Mouse (Mus musculus) hindbrain, embryonic 13.5 days (tissue): ENCODE measurements at regions not wholly inside any gene's neighbourhood (a gene's known extent, or its start where the extent isn't known, plus 50 kb on each side); places are given as distances from the start of the nearest gene placed in this dataset.
A peak's percentile ranks its signal among the peaks of the same experiment; 100 is the strongest.
"Not testable (repeated sequence)": the region's sequence is repeated elsewhere in the genome, so short reads cannot be mapped to it uniquely, and the experiment has no call there.

Experiments used
- ATAC-seq: fragments of 200-750 bp; cut with Nextera tagmentation; 2 replicates; pipeline ENCODE4 v1.8.0; 2017; ENCODE audit warnings: moderate TSS enrichment; ENCODE audit not compliant: low FRiP score
- H3K27ac ChIP-seq: fragments of 300-500 bp; sonication (generic); 2 replicates; pipeline ENCODE4 v1.5.1; 2015; ENCODE audit warnings: inconsistent platforms, mild to moderate bottlenecking, moderate library complexity
- H3K27me3 ChIP-seq: fragments of 300-500 bp; sonication (generic); 2 replicates; pipeline ENCODE4 v1.6.1; 2015; ENCODE audit warnings: mild to moderate bottlenecking, inconsistent platforms
- H3K36me3 ChIP-seq: fragments of 300-500 bp; sonication (generic); 2 replicates; pipeline ENCODE4 v1.6.1; 2015; ENCODE audit warnings: mild to moderate bottlenecking, inconsistent platforms
- H3K4me1 ChIP-seq: fragments of 300-500 bp; sonication (generic); replicated peaks from 2 replicates; pipeline ENCODE4 v1.6.1; 2015; ENCODE audit warnings: inconsistent platforms
- H3K4me2 ChIP-seq: fragments of 300-500 bp; sonication (generic); 2 replicates; pipeline ENCODE4 v1.6.1; 2015; ENCODE audit warnings: inconsistent platforms, mild to moderate bottlenecking, moderate library complexity
- H3K4me3 ChIP-seq: fragments of 300-500 bp; sonication (generic); 2 replicates; pipeline ENCODE4 v1.5.1; 2015; ENCODE audit warnings: mild to moderate bottlenecking, inconsistent platforms
- H3K9ac ChIP-seq: fragments of 300-500 bp; sonication (generic); 2 replicates; pipeline ENCODE4 v1.6.1; 2015; ENCODE audit warnings: mild to moderate bottlenecking, inconsistent platforms
- H3K9me3 ChIP-seq: fragments of 300-500 bp; sonication (generic); 2 replicates; pipeline ENCODE4 v1.6.1; 2016; ENCODE audit warnings: inconsistent platforms
- WGBS: fragments of 180-500 bp; shearing (Covaris S2); methylation state at CpG from one replicate; pipeline ENCODE4 v1.1.7; 2015; 5-methylcytosine and 5-hydroxymethylcytosine counted together

DNA sequence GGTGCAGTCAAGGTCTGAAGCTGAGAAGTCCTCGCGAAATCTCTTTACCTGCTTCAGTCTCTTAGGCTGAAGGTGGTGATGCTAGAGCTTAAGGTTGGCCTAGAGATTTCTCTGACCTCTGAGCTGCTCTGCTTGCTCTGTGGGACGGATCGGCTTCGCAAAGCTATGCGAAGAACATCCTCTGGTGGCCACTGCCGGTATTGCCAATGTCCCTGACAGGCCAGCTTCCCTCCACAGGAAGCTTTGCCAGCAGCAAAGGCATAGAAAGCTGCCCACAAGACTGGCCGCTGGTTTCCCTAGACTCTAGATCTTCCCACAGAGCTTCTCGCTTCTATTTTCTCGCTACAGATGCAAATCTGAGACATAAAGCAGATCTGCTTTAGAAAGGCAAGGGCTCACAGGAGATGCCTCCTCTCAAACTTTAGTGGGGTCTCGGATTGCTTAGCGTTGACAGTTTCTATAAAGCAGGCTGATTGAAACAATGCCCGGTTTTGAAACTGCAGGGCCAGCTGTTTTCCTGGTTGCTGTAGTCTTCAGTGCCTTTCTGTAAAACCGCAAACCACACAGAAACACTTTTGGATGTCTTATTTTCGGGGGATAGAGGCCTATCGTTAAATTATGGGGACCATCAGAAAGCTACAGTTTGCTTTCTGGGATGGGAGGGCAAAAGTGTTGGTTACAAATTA, 153.7 kb downstream of the Car8 start:
- peak; percentile 89 for ATAC-seq
- peak overlapping the region; percentile 19; the same call in 1 of the 2 replicates for H3K4me2 ChIP-seq
- no peaks in the 10 kb centered on the region for H3K36me3 ChIP-seq
- H3K9me3 ChIP-seq = no peaks in the 10 kb centered on the region
- H3K4me1 ChIP-seq = peaks cover 5% of the 10 kb centered on the region; the same call in 1 of the 2 replicates
- H3K27me3 ChIP-seq = no peaks in the 10 kb centered on the region
- H3K9ac ChIP-seq = no peak overlapping the region
- WGBS = 34% methylated on average over 16 of the region's 16 CpGs
- no peak overlapping the region for H3K4me3 ChIP-seq
- no peak overlapping the region for H3K27ac ChIP-seq

DNA sequence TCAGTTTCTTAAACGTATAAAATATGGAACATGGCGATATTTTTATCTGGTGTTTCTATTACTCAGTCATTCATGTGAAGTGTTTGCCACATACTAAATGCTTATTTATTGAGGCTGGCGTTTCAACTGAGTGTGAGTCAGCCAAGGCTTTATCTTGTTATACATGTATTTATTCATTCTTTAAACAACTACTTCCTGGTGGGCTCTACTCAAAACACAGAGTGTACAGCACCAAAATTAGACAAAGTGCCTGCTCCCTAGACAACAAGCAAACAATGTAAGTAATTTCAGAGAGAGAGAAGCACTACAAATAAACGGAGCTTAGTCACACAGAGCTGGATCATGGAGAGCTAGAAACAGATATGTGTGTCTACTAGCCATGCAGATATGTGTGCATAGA, 159.5 kb downstream of the Car8 start:
- no peak overlapping the region for H3K4me2 ChIP-seq
- no peak for ATAC-seq
- H3K27ac ChIP-seq = no peak overlapping the region
- H3K4me3 ChIP-seq = no peak overlapping the region
- H3K36me3 ChIP-seq = no peaks in the 10 kb centered on the region
- WGBS = 58% methylated on average over 4 of the region's 4 CpGs
- H3K27me3 ChIP-seq = no peaks in the 10 kb centered on the region
- H3K4me1 ChIP-seq = no peaks in the 10 kb centered on the region
- no peaks in the 10 kb centered on the region for H3K9me3 ChIP-seq
- H3K9ac ChIP-seq = no peak overlapping the region

DNA sequence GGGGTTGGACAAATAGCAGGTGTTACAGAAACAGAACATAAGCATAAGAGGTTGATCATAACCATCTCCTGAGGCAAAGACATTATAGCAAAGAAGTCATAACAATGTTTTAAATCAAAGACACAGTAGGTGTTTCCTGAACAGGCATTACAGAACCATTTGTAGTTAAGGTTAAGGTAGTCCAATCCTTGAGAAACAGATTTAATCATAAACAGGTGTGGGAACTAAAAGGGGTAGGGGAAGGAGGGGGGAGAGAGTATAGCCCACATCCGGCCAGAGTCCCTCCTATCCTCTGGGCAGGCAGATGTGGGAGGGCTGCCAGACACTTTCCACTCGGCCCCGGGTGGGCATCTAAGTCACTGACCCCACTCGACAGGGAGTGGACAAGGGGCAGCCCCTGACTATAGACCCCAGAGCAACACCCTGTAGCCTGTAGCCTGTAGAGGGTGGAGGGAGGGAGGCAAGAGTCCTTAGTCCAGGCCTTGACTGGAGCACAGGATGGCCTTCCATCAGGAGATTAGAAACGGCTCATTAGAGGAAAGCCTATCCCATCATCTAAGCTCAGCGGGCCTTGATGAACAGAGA, 165.8 kb downstream of the Car8 start:
- Histone ChIP-seq H3K4me3 (no peak overlapping the region), H3K36me3 (no peaks in the 10 kb centered on the region), H3K9me3 (no peaks in the 10 kb centered on the region), H3K4me2 (no peak overlapping the region), H3K27ac (no peak overlapping the region), H3K9ac (no peak overlapping the region), H3K27me3 (no peaks in the 10 kb centered on the region), H3K4me1 (no peaks in the 10 kb centered on the region)
- WGBS = 81% methylated on average over 6 of the region's 6 CpGs
- no peak for ATAC-seq

DNA sequence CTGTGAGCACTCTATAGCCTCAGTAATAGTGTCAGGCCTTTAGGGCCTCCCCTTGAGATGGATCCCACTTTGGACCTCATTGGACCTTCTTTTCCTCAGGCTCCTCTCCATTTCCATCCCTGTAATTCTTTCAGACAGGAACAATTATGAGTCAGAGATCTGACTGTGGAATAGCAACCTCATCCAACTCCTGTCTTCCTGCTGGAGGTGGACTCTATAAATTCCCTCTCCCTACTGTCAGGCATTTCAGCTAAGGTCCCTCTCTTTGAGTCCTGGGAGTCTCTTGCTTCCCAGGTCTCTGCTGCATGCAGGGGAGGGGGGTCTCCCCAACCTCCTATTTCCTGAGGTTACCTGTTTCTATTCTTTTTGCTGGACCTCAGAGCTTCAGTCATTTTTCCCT, 168.1 kb downstream of the Car8 start:
- not testable (repeated sequence) for H3K9me3 ChIP-seq, H3K36me3 ChIP-seq, H3K4me2 ChIP-seq, H3K4me3 ChIP-seq, H3K27ac ChIP-seq, H3K9ac ChIP-seq, H3K4me1 ChIP-seq, ATAC-seq, H3K27me3 ChIP-seq

DNA sequence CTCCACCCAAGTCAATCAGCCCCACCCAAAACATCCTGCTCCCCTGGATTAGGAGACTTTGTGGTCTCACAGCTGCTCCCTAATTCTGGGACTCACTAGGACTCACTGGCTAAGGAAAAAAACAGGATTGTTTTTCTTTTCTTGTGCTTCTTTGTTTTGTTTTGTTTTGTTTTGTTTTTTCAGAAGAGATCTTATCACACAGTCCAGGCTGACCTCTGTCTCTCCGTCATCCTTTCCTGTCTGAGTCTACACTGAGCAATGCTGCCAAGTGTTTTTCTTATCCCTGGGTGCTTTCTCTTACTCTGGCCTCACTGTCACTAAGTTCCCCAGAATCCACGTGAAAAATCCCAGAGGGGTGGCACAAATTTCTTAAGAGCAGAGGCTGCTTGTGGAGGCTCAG, 170.8 kb downstream of the Car8 start:
- no peak overlapping the region for H3K4me3 ChIP-seq
- no peaks in the 10 kb centered on the region for H3K36me3 ChIP-seq
- 55% methylated on average over 2 of the region's 2 CpGs for WGBS
- H3K4me1 ChIP-seq = no peaks in the 10 kb centered on the region
- no peaks in the 10 kb centered on the region for H3K9me3 ChIP-seq
- no peak overlapping the region for H3K9ac ChIP-seq
- no peaks in the 10 kb centered on the region for H3K27me3 ChIP-seq
- no peak for ATAC-seq
- H3K27ac ChIP-seq = no peak overlapping the region
- no peak overlapping the region for H3K4me2 ChIP-seq

DNA sequence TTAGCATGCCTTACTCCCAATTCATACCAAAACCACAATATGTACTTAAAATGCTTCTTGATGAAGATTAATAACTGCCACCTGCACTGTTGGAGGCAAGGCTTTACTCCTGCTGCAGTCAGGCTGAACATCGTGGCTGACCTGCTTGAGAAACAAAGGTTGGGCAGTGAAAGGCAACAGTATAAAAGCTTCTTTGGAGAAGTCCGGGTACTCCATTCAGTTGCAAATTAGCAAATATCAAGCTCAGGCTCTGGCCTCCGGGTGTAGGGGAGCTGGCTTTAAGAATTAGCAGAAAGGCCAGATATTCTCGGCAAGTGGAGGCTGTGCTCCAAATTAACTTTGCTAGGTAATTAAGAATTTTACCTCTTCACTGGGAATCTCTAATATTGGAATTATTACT, 197.1 kb downstream of the Car8 start:
- Histone ChIP-seq H3K27ac (no peak overlapping the region), H3K36me3 (no peaks in the 10 kb centered on the region), H3K9ac (no peak overlapping the region), H3K9me3 (peaks cover 11% of the 10 kb centered on the region; the same call in 1 of the 2 replicates), H3K4me2 (no peak overlapping the region), H3K4me1 (no peaks in the 10 kb centered on the region), H3K27me3 (no peaks in the 10 kb centered on the region), H3K4me3 (no peak overlapping the region)
- ATAC-seq = no peak
- WGBS = 21% methylated on average over 4 of the region's 4 CpGs

DNA sequence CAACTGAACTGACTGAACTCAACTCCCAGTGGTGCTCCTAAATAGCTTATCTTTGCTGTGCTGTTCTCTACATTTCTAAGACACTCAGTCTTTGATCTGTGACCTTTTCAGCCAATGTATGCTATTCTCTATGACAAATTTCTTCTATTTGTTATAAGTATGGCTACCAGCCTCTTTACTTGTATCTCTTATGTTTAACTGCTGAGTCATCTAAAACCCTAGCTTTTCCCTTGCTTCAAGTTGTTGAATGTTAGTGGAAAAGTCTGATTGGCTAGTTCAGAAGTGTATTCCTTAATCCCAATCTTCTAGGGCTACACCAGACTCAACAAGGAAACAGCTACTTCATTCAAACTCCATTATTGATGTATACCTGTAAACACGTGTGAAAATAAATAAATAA, 201.0 kb downstream of the Car8 start:
- no peak overlapping the region for H3K4me3 ChIP-seq
- peaks cover 11% of the 10 kb centered on the region; the same call in 1 of the 2 replicates for H3K9me3 ChIP-seq
- no peaks in the 10 kb centered on the region for H3K36me3 ChIP-seq
- H3K27ac ChIP-seq = no peak overlapping the region
- no peaks in the 10 kb centered on the region for H3K27me3 ChIP-seq
- WGBS = 98% methylated on average over 1 of the region's 1 CpGs
- no peak for ATAC-seq
- no peak overlapping the region for H3K9ac ChIP-seq
- no peaks in the 10 kb centered on the region for H3K4me1 ChIP-seq
- no peak overlapping the region for H3K4me2 ChIP-seq

DNA sequence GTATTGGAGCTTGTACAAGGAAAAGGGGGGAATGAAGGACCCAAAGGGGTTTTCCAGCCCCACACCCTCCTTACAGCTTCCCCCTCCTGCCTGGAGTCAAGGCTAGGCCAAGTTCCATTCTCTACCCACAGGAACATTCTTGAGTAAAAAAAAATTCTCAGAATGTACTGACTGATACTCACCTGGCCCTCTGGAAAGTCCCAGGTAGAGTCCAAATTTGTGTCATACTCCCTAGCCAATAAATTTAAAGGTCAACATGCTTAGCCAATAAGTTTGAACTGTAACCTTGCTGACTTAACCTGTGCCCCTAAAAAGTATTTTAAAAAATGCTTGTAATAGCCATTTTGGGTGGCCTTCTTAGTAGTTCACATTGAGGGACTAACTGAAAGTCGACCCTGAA, 205.4 kb downstream of the Car8 start:
- ATAC-seq, H3K4me2 ChIP-seq, H3K27me3 ChIP-seq, H3K4me1 ChIP-seq, H3K9ac ChIP-seq, H3K27ac ChIP-seq, H3K9me3 ChIP-seq, H3K36me3 ChIP-seq, H3K4me3 ChIP-seq: not testable (repeated sequence)
- WGBS = 74% methylated on average over 1 of the region's 1 CpGs

DNA sequence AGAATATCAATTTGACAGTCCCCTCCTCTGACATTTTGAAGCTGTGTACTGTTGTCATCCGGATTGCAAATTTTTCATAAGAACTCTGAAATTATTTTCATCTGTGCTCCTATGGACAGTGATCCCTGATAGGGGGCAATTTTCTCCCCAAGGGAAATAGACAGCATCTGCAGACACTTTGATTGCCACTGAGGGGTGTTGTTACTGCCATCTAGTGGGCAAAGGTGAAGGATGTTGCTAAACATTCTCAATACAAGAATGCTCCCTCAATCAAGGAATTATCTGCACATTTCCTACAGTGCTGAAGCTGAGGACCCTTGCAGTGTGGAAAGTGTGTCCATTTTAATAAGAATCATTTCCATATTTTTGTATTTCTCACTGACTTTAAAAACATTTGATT, 233.7 kb downstream of the Car8 start:
- Histone ChIP-seq H3K4me2 (no peak overlapping the region), H3K9me3 (no peaks in the 10 kb centered on the region; the same call in 1 of the 2 replicates), H3K9ac (no peak overlapping the region), H3K27ac (no peak overlapping the region), H3K4me3 (no peak overlapping the region), H3K27me3 (no peaks in the 10 kb centered on the region), H3K4me1 (no peaks in the 10 kb centered on the region), H3K36me3 (no peaks in the 10 kb centered on the region)
- ATAC-seq = no peak
- 20% methylated on average over 1 of the region's 1 CpGs for WGBS

DNA sequence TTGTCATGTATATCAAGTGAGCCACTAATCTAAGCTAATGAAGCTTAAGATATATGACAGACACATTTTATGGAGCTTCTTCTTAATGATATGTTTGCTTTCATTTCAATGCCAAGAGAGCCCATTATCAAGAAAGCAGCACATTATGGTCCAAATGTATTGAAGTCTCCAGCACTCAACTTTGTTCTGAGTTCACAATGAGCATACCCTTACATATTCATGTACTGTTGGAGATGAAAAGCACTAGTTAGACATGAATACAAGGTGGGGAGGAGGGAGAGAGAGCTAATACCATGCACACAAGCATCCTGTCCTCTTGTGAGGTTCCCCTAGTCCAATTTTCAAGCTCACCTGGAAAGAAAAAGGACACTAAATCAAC, 241.3 kb downstream of the Car8 start:
- no peak overlapping the region for H3K4me3 ChIP-seq

DNA sequence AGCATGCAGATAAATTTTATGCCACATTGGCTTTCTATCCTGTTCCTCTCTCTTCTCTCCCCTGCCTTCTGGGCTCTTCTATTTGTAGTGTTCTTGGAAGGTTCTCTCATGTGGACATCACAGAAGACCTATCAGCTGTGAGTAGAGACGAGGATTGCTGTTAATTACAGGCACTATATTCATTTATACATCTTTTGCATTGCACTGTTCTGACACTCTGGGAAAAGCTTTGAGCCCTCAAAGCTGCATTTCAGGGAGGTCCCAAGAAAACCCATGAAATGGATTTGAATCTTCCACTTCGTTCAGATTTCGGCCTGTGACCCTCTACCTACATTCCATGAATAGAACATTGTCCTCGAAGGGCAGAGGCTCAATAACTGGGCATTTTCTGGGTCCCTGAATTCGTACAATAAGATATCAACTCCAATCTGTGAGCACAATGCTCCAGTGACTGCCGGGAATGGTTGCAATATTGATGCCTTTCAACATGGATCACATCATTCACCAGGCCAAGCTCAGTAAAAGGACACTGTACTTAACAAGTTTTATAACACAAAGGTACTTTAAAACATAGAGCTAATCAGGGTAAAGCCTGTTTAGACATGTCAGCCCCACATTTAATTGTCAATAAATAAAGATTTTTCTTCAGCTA, 241.8 kb downstream of the Car8 start:
- H3K27ac ChIP-seq = no peak overlapping the region
- no peak for ATAC-seq

More for the DNA sequence above, 241.3 kb downstream of the Car8 start:
- no peak overlapping the region for H3K27ac ChIP-seq
- H3K36me3 ChIP-seq = no peaks in the 10 kb centered on the region
- no peak overlapping the region for H3K4me2 ChIP-seq
- H3K4me1 ChIP-seq = peaks cover 5% of the 10 kb centered on the region; the same call in 1 of the 2 replicates
- no peaks in the 10 kb centered on the region for H3K9me3 ChIP-seq
- ATAC-seq = no peak
- no peak overlapping the region for H3K9ac ChIP-seq
- H3K27me3 ChIP-seq = no peaks in the 10 kb centered on the region

DNA sequence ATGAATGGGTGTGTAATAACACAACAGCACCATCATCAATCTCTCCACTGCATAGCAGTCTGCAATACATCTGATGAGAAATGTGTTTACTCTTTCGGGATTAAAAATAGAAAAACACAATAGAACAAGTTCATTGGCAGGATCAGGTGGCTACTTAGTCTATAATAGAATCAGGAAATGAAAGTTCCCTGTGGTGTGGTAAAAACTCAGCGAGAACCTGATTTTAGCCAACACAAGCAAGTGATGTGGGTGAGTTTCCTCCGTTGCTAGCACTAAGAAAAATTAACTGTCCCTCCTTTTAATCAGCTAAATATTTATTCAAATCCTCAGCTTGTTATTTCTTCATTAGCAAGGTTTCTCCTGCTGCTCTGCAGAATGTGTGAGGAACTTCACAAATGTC, 245.9 kb downstream of the Car8 start:
- Histone ChIP-seq H3K4me3 (no peak overlapping the region), H3K27ac (no peak overlapping the region), H3K9me3 (no peaks in the 10 kb centered on the region), H3K4me2 (no peak overlapping the region), H3K4me1 (peaks cover 5% of the 10 kb centered on the region; the same call in 1 of the 2 replicates), H3K9ac (no peak overlapping the region), H3K36me3 (no peaks in the 10 kb centered on the region), H3K27me3 (no peaks in the 10 kb centered on the region)
- whole genome bisulfite sequencing = 74% methylated on average over 3 of the region's 3 CpGs
- no peak for ATAC-seq

More for the DNA sequence above, 241.8 kb downstream of the Car8 start:
- no peak overlapping the region for H3K9ac ChIP-seq
- H3K36me3 ChIP-seq = no peaks in the 10 kb centered on the region
- H3K4me2 ChIP-seq = no peak overlapping the region
- H3K4me3 ChIP-seq = no peak overlapping the region
- no peaks in the 10 kb centered on the region for H3K9me3 ChIP-seq
- 16% methylated on average over 6 of the region's 6 CpGs for WGBS
- H3K4me1 ChIP-seq = peaks cover 5% of the 10 kb centered on the region; the same call in 1 of the 2 replicates
- H3K27me3 ChIP-seq = no peaks in the 10 kb centered on the region

DNA sequence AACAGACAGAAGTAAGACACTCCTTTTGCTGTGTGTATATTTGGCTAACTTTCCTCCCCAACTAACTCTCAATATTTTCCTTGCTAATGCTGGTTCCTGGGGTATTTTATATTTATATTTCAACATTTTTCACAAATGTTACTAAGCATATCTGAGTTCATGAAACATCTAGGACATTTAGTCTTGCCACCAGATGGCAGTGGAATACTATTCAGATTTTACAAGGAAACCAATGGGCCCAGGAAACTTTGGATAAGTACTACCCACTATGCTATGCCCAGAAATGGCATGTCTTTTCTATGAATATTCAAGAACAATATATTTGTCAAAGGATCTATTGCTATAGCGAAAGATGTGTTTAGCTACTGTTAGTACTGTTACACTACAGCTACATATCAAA, 251.1 kb downstream of the Car8 start:
- Histone ChIP-seq H3K27me3 (no peaks in the 10 kb centered on the region), H3K4me1 (no peaks in the 10 kb centered on the region), H3K9me3 (no peaks in the 10 kb centered on the region), H3K36me3 (no peaks in the 10 kb centered on the region), H3K4me3 (no peak overlapping the region), H3K4me2 (no peak overlapping the region), H3K27ac (no peak overlapping the region), H3K9ac (no peak overlapping the region)
- ATAC-seq = no peak
- 88% methylated on average over 1 of the region's 1 CpGs for WGBS
